Mouse (Mus musculus): ENCODE measurements around the gene Ephb6.

GRCm38 (mm10) chr6:41582189-41582588 is 23.1 kb upstream of the Ephb6 start:
- no peak for TF ChIP-seq CTCF (IDR thresholded peaks at IDR 0.05; ENCODE audit: borderline replicate concordance, insufficient read depth, low read length)
- no peak for TF ChIP-seq POLR2A (IDR thresholded peaks at IDR 0.05; ENCODE audit: low read depth, low read length)

Data from embryonic fibroblast, embryonic 13.5 days (primary cell).